Mouse (Mus musculus): ENCODE data around the gene Cd300lg. TPM values are rescaled to one million over a fixed set of nuclear protein-coding genes. Genes with fewer than 3 reads are reported as not detected.

The Cd300lg gene
- total RNA-seq, 1 experiment = not detected

DNA sequence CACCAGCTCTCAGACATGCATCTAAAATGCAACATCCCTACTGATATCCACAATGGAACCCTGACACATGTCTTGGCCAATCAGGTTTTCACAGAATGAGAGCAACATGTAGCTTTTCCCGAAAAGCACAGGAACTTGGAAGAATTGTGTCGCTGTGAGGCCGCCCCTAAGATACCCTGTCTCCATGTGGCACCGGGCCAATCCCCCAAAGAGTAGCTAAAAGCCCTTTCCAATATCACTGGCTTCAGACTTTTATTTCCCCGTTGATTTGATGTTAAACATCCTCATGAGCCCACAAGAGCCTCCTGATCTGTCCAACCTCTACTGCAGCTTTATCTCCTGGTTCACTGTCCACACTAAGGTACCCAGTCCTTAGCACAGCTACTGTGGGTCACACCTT, 34.6 kb upstream of the Cd300lg start:
- H3K36me3 ChIP-seq (ENCODE audit: control insufficient read depth, insufficient read depth, low read length, poor library complexity, severe bottlenecking) = peaks cover 6% of the 10 kb centered on the region; the same call in 1 of the 2 replicates
- DNase-seq (ENCODE audit: low read depth, low spot score) = no peak
- H3K4me3 ChIP-seq (ENCODE audit: insufficient read depth in 1 of 2, low read depth in 1 of 2, low read length in 2 of 2, poor library complexity in 1 of 2, severe bottlenecking in 1 of 2) = no peak overlapping the region
- H3K27ac ChIP-seq (ENCODE audit: insufficient read depth, low read depth, low read length, poor library complexity, severe bottlenecking) = no peak overlapping the region
- no peak for TF ChIP-seq MAFK (IDR thresholded peaks at IDR 0.05; ENCODE audit: insufficient read depth, low read depth, low read length)
- no peak for TF ChIP-seq ZC3H11A (IDR thresholded peaks at IDR 0.05; ENCODE audit: borderline replicate concordance, low read depth, low read length)
- TF ChIP-seq CHD2 (IDR thresholded peaks at IDR 0.05; ENCODE audit: low read depth, low read length) = no peak
- TF ChIP-seq ZNF384 (IDR thresholded peaks at IDR 0.05; ENCODE audit: low read depth, low read length) = no peak
- TF ChIP-seq HCFC1 (IDR thresholded peaks at IDR 0.05; ENCODE audit: borderline replicate concordance, insufficient read depth, low read length) = no peak
- in situ Hi-C loops (cut with MboI; ENCODE audit: low sequenced_read_pairs in 2 of 2, unreplicated experiment in 2 of 2) = no loop called here
- H3K9ac ChIP-seq (ENCODE audit: insufficient read depth, low read depth, low read length, poor library complexity, severe bottlenecking) = no peak overlapping the region
- H3K9me3 ChIP-seq (ENCODE audit: control insufficient read depth, insufficient read depth, low read depth, low read length) = no peaks in the 10 kb centered on the region
- H3K4me1 ChIP-seq (ENCODE audit: control insufficient read depth in 2 of 2, insufficient read depth in 2 of 2, low read length in 2 of 2, poor library complexity in 1 of 2) = no peaks in the 10 kb centered on the region

DNA sequence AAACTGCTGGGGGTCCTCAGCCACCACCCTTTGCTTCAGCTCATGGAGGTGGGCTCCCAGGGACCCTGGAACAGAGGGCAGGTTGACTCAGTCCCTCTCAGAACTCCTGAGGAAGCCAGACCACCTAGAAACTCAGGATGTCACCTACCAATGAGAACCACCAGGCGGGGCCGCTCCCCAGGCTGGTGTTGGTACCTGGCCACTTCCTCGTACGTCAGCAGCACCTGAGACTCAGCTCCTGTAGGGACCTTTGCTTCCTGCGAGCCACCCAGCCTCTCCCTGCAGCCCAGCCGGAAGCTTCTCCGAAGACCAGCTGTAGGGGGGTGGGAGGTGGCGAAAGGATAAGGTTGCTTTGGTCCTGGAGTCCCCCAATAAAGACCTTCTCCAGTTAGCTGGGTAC, 32.9 kb upstream of the Cd300lg start:
- Histone ChIP-seq H3K4me3 (ENCODE audit: insufficient read depth in 1 of 2, low read depth in 1 of 2, low read length in 2 of 2, poor library complexity in 1 of 2, severe bottlenecking in 1 of 2) (no peak overlapping the region), H3K9ac (ENCODE audit: insufficient read depth, low read depth, low read length, poor library complexity, severe bottlenecking) (no peak overlapping the region), H3K4me1 (ENCODE audit: control insufficient read depth in 2 of 2, insufficient read depth in 2 of 2, low read length in 2 of 2, poor library complexity in 1 of 2) (no peaks in the 10 kb centered on the region), H3K36me3 (ENCODE audit: control insufficient read depth, insufficient read depth, low read length, poor library complexity, severe bottlenecking) (peaks cover 11% of the 10 kb centered on the region; the same call in 1 of the 2 replicates), H3K9me3 (ENCODE audit: control insufficient read depth, insufficient read depth, low read depth, low read length) (no peaks in the 10 kb centered on the region), H3K27ac (ENCODE audit: insufficient read depth, low read depth, low read length, poor library complexity, severe bottlenecking) (no peak overlapping the region)
- no peak for DNase-seq (ENCODE audit: low read depth, low spot score)
- no peak for TF ChIP-seq HCFC1 (IDR thresholded peaks at IDR 0.05; ENCODE audit: borderline replicate concordance, insufficient read depth, low read length)
- no peak for TF ChIP-seq MAFK (IDR thresholded peaks at IDR 0.05; ENCODE audit: insufficient read depth, low read depth, low read length)
- no peak for TF ChIP-seq ZC3H11A (IDR thresholded peaks at IDR 0.05; ENCODE audit: borderline replicate concordance, low read depth, low read length)
- TF ChIP-seq ZNF384 (IDR thresholded peaks at IDR 0.05; ENCODE audit: low read depth, low read length) = no peak
- TF ChIP-seq CHD2 (IDR thresholded peaks at IDR 0.05; ENCODE audit: low read depth, low read length) = no peak
- in situ Hi-C loops (cut with MboI; ENCODE audit: low sequenced_read_pairs in 2 of 2, unreplicated experiment in 2 of 2) = no loop called here

DNA sequence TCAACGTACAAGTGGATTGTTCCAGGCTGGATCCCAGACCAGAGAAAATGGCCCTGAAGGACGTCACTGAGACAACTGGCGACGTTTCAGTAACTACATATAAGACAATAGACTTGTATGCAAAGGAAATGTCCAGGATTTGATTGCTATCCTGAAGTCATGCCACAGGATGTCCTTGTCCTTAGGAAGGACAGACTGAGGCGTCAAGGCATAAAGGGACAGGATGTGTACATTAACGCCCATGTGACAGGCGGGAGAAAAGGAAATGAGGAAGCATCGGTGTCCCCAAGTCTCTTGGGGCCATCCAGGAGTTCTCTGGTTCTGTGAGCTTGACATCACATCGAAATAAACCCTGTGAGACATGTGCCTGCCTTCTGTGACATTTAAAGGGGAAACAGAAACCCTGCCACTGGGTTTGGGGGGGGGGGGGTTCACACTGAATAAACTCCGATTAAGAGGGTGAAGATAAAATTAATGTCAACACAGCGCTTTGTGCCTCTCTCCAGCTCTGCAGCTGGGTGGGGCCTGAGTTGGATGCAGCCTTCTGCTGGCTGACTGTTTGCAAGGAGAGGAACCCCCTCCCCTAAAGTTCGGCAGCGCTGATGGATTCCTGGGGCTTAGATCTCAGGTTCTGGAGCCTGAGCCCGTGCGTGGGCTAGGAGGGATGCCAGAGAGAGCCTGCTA, 32.2 kb upstream of the Cd300lg start:
- DNase-seq (ENCODE audit: low read depth, low spot score) = no peak
- in situ Hi-C loops (cut with MboI; ENCODE audit: low sequenced_read_pairs in 2 of 2, unreplicated experiment in 2 of 2) = no loop called here
- TF ChIP-seq HCFC1 (IDR thresholded peaks at IDR 0.05; ENCODE audit: borderline replicate concordance, insufficient read depth, low read length) (no peak), MAFK (IDR thresholded peaks at IDR 0.05; ENCODE audit: insufficient read depth, low read depth, low read length) (no peak), ZNF384 (IDR thresholded peaks at IDR 0.05; ENCODE audit: low read depth, low read length) (no peak), ZC3H11A (IDR thresholded peaks at IDR 0.05; ENCODE audit: borderline replicate concordance, low read depth, low read length) (no peak), CHD2 (IDR thresholded peaks at IDR 0.05; ENCODE audit: low read depth, low read length) (no peak)
- peaks cover 11% of the 10 kb centered on the region; the same call in 1 of the 2 replicates for H3K36me3 ChIP-seq (ENCODE audit: control insufficient read depth, insufficient read depth, low read length, poor library complexity, severe bottlenecking)
- no peaks in the 10 kb centered on the region for H3K4me1 ChIP-seq (ENCODE audit: control insufficient read depth in 2 of 2, insufficient read depth in 2 of 2, low read length in 2 of 2, poor library complexity in 1 of 2)
- no peak overlapping the region for H3K9ac ChIP-seq (ENCODE audit: insufficient read depth, low read depth, low read length, poor library complexity, severe bottlenecking)
- H3K4me3 ChIP-seq (ENCODE audit: insufficient read depth in 1 of 2, low read depth in 1 of 2, low read length in 2 of 2, poor library complexity in 1 of 2, severe bottlenecking in 1 of 2) = no peak overlapping the region
- H3K27ac ChIP-seq (ENCODE audit: insufficient read depth, low read depth, low read length, poor library complexity, severe bottlenecking) = no peak overlapping the region
- H3K9me3 ChIP-seq (ENCODE audit: control insufficient read depth, insufficient read depth, low read depth, low read length) = no peaks in the 10 kb centered on the region

DNA sequence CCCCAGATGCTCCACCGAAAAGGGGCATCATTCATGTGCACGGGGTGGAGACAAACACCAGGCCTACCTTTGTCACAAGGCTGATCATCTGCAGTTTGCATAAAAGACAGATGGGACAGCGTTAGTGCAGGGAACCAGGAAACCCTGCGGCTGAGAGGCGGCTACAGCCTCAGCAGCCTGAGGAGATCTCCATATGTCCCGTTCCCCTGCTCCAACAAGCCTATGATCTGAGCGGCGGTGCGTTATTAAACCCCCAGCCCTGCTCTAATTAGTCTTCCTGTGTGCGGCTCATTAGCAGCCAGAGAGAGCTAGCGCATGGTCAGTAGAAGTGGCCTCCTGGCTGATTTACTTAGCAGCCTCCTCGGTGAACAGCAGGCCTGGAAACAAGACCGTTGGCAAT, 31.2 kb upstream of the Cd300lg start:
- no peak for DNase-seq (ENCODE audit: low read depth, low spot score)
- no peak overlapping the region for H3K9ac ChIP-seq (ENCODE audit: insufficient read depth, low read depth, low read length, poor library complexity, severe bottlenecking)
- no peak overlapping the region for H3K27ac ChIP-seq (ENCODE audit: insufficient read depth, low read depth, low read length, poor library complexity, severe bottlenecking)

More for the DNA sequence above, 31.2 kb upstream of the Cd300lg start:
- Histone ChIP-seq H3K4me1 (ENCODE audit: control insufficient read depth in 2 of 2, insufficient read depth in 2 of 2, low read length in 2 of 2, poor library complexity in 1 of 2) (no peaks in the 10 kb centered on the region), H3K9me3 (ENCODE audit: control insufficient read depth, insufficient read depth, low read depth, low read length) (no peaks in the 10 kb centered on the region), H3K36me3 (ENCODE audit: control insufficient read depth, insufficient read depth, low read length, poor library complexity, severe bottlenecking) (peaks cover 11% of the 10 kb centered on the region; the same call in 1 of the 2 replicates), H3K4me3 (ENCODE audit: insufficient read depth in 1 of 2, low read depth in 1 of 2, low read length in 2 of 2, poor library complexity in 1 of 2, severe bottlenecking in 1 of 2) (no peak overlapping the region)
- in situ Hi-C loops (cut with MboI; ENCODE audit: low sequenced_read_pairs in 2 of 2, unreplicated experiment in 2 of 2) = no loop called here
- TF ChIP-seq MAFK (IDR thresholded peaks at IDR 0.05; ENCODE audit: insufficient read depth, low read depth, low read length) (no peak), ZC3H11A (IDR thresholded peaks at IDR 0.05; ENCODE audit: borderline replicate concordance, low read depth, low read length) (no peak), CHD2 (IDR thresholded peaks at IDR 0.05; ENCODE audit: low read depth, low read length) (no peak), ZNF384 (IDR thresholded peaks at IDR 0.05; ENCODE audit: low read depth, low read length) (no peak), HCFC1 (IDR thresholded peaks at IDR 0.05; ENCODE audit: borderline replicate concordance, insufficient read depth, low read length) (no peak)
